Mouse (Mus musculus): ENCODE measurements at regions not wholly inside any gene's neighbourhood (a gene's known extent, or its start where the extent isn't known, plus 50 kb on each side); places are given as distances from the start of the nearest gene placed in this dataset.

GRCm38 (mm10) chr12:75258101-75258500, 50.0 kb upstream of the Rhoj start:
- Histone ChIP-seq H3K4me3 (ENCODE audit: low read length) (no peak overlapping the region), H3K4me2 (replicated peaks; ENCODE audit: low read depth, low read length) (no peak overlapping the region), H3K9ac (replicated peaks; ENCODE audit: low read length) (no peak overlapping the region), H3K9me3 (ENCODE audit: low read length) (no peaks in the 10 kb centered on the region), H3K27me3 (ENCODE audit: insufficient read depth, low read length) (no peaks in the 10 kb centered on the region), H3K4me1 (ENCODE audit: insufficient read depth, low read length) (0 out of 2 replicates have a peak, but pooled peaks cover 4% of the 10 kb centered on the region), H3K27ac (ENCODE audit: low read length) (no peak overlapping the region), H3K36me3 (ENCODE audit: insufficient read depth, low read length) (no peaks in the 10 kb centered on the region)
- peak; percentile 46; the same call in 1 of the 2 replicates for ATAC-seq (ENCODE audit: low FRiP score, low TSS enrichment)
- WGBS, result 73% methylated on average over 4 of the region's 4 CpGs

Measured in kidney, embryonic 16.5 days (tissue).